Mouse (Mus musculus) thymus, adult 2 months (tissue): Measurements from ENCODE around the gene Zmiz1.

Experiments used
- CTCF ChIP-seq: fragments of 200-500 bp; IDR thresholded peaks from 2 replicates; pipeline ENCODE4 v1.5.1; 2012; ENCODE audit warnings: mild to moderate bottlenecking, control low read depth, low read length, moderate library complexity, borderline replicate concordance; ENCODE audit not compliant: control insufficient read depth, poor library complexity, insufficient read depth; ENCODE audit errors: extremely low read depth
- POLR2A ChIP-seq: fragments of 200-500 bp; IDR thresholded peaks from 2 replicates; pipeline ENCODE4 v1.6.1; 2012; ENCODE audit warnings: mild to moderate bottlenecking, low read length, control low read depth, moderate library complexity; ENCODE audit not compliant: control insufficient read depth, poor library complexity, insufficient read depth; ENCODE audit errors: extremely low read depth

DNA sequence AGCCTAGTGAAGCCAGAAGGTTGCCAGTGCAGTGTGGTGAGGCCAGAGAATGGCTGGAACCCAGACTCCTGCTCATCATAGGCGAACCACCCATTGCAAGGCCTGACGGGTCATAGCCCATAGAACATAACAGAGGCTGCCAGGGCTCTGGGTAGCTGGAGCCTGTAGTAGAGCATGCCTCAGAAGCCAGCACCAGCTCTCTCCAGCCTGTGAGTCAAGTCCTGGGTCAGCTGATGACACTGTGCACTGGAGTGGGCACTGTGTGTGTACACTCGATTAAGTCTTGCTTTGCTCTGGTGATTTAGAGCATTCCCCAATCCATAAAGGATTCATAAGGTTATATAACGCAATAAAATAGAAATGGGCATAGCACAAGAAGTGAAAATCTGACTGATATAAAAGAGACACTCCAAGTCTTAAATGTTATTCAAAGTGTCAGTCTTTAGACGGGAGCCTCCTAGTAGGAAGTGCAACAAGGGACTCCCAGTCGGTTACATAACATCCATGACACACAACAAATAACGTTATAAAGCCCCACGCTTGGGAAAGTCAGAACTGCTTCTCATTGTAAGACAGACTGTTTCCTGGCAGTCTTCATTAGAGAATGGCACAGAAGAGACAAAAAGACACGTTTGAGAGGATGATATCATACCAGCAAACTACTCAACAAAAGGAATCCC lies 47.0 kb upstream of the Zmiz1 start:
- no peak for TF ChIP-seq POLR2A
- TF ChIP-seq CTCF, result no peak
